Mouse (Mus musculus) midbrain, postnatal 0 days (tissue): Measurements from ENCODE around the gene Tdo2. TPM values are rescaled to one million over a fixed set of nuclear protein-coding genes. Genes with fewer than 3 reads are reported as not detected.

Source experiments
- ATAC-seq: fragments of 200-750 bp; cut with Nextera tagmentation; 2 replicates; pipeline ENCODE4 v1.8.0; 2017; ENCODE audit warnings: moderate number of reproducible peaks, mild to moderate bottlenecking, moderate TSS enrichment, moderate library complexity; ENCODE audit not compliant: low FRiP score
- DNase-seq: peaks from one replicate; pipeline ENCODE4 v3.0.0-alpha.2; 2015; ENCODE audit warnings: low spot score
- H3K27ac ChIP-seq: fragments of 300-500 bp; sonication (generic); 2 replicates; pipeline ENCODE4 v1.5.1; 2014; ENCODE audit warnings: low read depth, mild to moderate bottlenecking, low read length, mixed read lengths
- H3K27me3 ChIP-seq: fragments of 300-500 bp; sonication (generic); 2 replicates; pipeline ENCODE4 v1.6.1; 2014; ENCODE audit warnings: low read length, control low read depth, mixed read lengths; ENCODE audit not compliant: insufficient read depth
- H3K36me3 ChIP-seq: fragments of 300-500 bp; sonication (generic); 2 replicates; pipeline ENCODE4 v1.6.1; 2014; ENCODE audit warnings: low read length, control low read depth, mixed read lengths; ENCODE audit not compliant: insufficient read depth
- H3K4me1 ChIP-seq: fragments of 300-500 bp; sonication (generic); 2 replicates; pipeline ENCODE4 v1.6.1; 2014; ENCODE audit warnings: mild to moderate bottlenecking, control low read depth, antibody characterized with exemption, low read length, mixed read lengths; ENCODE audit not compliant: insufficient read depth
- H3K4me2 ChIP-seq: fragments of 300-500 bp; sonication (generic); 2 replicates; pipeline ENCODE4 v1.6.1; 2014; ENCODE audit warnings: low read depth, mild to moderate bottlenecking, low read length, mixed read lengths; ENCODE audit not compliant: poor library complexity, severe bottlenecking
- H3K4me3 ChIP-seq: fragments of 300-500 bp; sonication (generic); 2 replicates; pipeline ENCODE4 v1.5.1; 2014; ENCODE audit warnings: low read depth, mild to moderate bottlenecking, low read length, moderate library complexity
- H3K9ac ChIP-seq: fragments of 300-500 bp; sonication (generic); replicated peaks from 2 replicates; pipeline ENCODE4 v1.6.1; 2014; ENCODE audit warnings: mild to moderate bottlenecking, low read length, moderate library complexity, mixed read lengths; ENCODE audit not compliant: poor library complexity, severe bottlenecking
- H3K9me3 ChIP-seq: fragments of 300-500 bp; sonication (generic); 2 replicates; pipeline ENCODE4 v1.6.1; 2016; ENCODE audit warnings: low read length, control low read depth
- CTCF ChIP-seq: IDR thresholded peaks from 2 replicates; pipeline ENCODE4 v1.5.1; 2016; ENCODE audit warnings: antibody characterized with exemption, mild to moderate bottlenecking
- WGBS: fragments of 180-500 bp; shearing (Covaris S2); extraction: QIAGEN DNeasy Blood & Tissue Kit; methylation state at CpG from one replicate; pipeline ENCODE4 v1.1.7; 2014; 5-methylcytosine and 5-hydroxymethylcytosine counted together
- polyA plus RNA-seq: library from polyadenylated mRNA; unstranded; fragments of >200 nt; fragmentation: Nextera tagmentation; extraction: Ambion mirVana; gene quantifications from 2 replicates; pipeline ENCODE4 v1.2.1, GENCODE M21; 2015
- total RNA-seq: library from RNA; depleted of rRNA; stranded (reverse); fragments of >200 nt; gene quantifications from 2 replicates; pipeline ENCODE4 v1.2.3, GENCODE M21; 2014

Gene Tdo2
- total and polyA plus RNA-seq, 2 experiments from 2014 or later: 0.19 TPM; not detected in 1

DNA sequence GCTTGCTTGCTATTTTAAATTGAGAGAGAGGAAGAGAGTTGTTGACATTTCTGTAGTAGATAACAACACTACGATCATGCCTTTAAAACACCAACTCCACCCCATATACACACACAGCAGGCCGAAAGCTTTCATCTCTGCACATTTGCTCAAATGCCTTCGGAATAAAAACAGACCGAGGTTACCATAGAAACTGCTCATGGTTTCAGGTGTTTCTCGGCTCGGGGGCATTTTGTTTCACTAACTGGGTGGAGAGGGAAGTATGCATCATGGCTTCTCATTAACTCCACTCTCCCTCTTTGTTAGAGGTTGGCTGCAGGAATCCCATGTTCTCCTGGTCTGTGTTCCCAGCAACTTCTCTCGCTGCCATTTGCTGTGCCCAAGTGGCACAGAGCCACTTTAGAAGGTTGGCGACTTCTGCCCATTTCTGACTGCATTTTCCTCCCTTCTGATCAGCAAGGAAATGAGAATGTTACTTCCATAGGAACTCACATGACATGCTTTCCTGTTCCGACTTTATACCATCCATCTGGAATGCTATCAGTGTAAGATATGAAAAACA lies 49.2 kb downstream of the Tdo2 start:
- Histone ChIP-seq H3K27ac (peak overlapping the region; percentile 55; the same call in 1 of the 2 replicates), H3K4me2 (no peak overlapping the region), H3K27me3 (no peaks in the 10 kb centered on the region), H3K9me3 (no peaks in the 10 kb centered on the region), H3K9ac (no peak overlapping the region), H3K4me1 (peaks cover 8% of the 10 kb centered on the region; the same call in 1 of the 2 replicates), H3K4me3 (no peak overlapping the region), H3K36me3 (no peaks in the 10 kb centered on the region)
- DNase-seq (peak; percentile 31), ATAC-seq (peak; percentile 21; the same call in 1 of the 2 replicates)
- WGBS: 41% methylated on average over 9 of the region's 9 CpGs
- no peak for TF ChIP-seq CTCF

DNA sequence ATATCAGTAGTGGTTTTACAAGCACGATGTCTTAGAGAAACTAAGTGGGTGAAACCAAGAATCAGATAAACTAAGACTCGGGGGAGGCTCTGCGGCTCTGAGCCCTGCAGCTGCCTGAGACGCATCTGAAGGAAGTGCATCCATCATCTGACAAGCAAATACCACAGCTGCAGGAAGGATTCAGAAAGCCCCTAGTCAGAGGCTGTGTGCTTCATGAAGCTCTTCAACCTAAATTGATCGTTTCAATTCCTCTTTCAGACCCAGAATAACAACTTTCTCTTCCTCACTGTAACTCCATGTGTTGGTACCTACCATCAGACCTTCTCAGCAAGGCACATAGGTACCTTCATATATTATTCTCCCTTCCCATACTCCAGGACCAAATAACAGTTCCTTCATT lies 50.1 kb downstream of the Tdo2 start:
- Histone ChIP-seq H3K9ac (no peak overlapping the region), H3K27me3 (no peaks in the 10 kb centered on the region), H3K9me3 (no peaks in the 10 kb centered on the region), H3K4me2 (no peak overlapping the region), H3K27ac (no peak overlapping the region), H3K36me3 (no peaks in the 10 kb centered on the region), H3K4me1 (peaks cover 8% of the 10 kb centered on the region; the same call in 1 of the 2 replicates), H3K4me3 (no peak overlapping the region)
- ATAC-seq (no peak), DNase-seq (no peak)
- 65% methylated on average over 5 of the region's 5 CpGs for WGBS
- TF ChIP-seq CTCF: no peak

DNA sequence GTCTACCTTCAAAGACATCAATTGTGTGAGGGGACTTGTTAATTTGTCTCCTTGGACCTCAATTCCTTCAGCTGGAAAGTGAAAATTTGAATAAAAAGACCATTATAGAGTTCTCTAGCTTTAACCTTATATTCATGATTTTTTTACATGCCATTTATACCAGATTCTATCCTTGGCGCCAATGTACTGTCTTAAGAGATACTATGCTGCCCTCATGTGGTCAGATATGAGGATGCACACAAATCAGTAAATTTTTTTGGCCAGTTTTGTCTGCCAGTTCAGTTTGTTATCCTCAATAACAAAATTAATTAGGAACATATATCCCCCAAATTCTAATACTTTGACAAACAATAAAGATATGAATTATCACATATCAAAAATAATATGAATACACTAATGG lies 51.1 kb downstream of the Tdo2 start:
- 2% methylated on average over 1 of the region's 1 CpGs for WGBS
- ATAC-seq: no peak

DNA sequence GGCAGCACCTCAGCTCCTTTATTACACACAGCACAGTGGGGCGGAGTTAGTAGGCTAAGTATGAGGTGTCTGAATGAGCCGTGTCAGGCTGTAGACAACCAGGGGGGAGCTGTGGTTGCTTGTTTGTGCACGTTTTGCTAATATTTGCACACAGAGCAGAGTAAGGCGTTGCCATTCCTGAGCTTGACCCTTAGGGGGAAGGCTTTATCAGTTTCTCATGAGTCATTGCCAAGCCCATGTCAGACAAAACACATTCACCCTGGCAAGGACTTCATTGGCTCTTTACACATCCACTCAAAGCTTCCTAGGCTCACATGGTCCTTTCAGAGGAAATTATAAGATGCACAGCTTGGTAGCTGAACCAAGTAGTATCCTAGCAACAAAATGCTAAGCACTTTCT lies 53.1 kb downstream of the Tdo2 start:
- DNase-seq (peak; percentile 68), ATAC-seq (peak; percentile 81)
- Histone ChIP-seq H3K9ac (no peak overlapping the region), H3K36me3 (no peaks in the 10 kb centered on the region), H3K9me3 (no peaks in the 10 kb centered on the region), H3K4me3 (no peak overlapping the region), H3K27ac (no peak overlapping the region), H3K4me1 (peaks cover 8% of the 10 kb centered on the region; the same call in 1 of the 2 replicates), H3K4me2 (no peak overlapping the region), H3K27me3 (no peaks in the 10 kb centered on the region)
- peak; percentile 41 for TF ChIP-seq CTCF
- 46% methylated on average over 4 of the region's 4 CpGs for WGBS

More for the DNA sequence above, 51.1 kb downstream of the Tdo2 start:
- H3K27me3 ChIP-seq: no peaks in the 10 kb centered on the region
- H3K4me1 ChIP-seq: peaks cover 8% of the 10 kb centered on the region; the same call in 1 of the 2 replicates
- H3K4me3 ChIP-seq: no peak overlapping the region
- DNase-seq: peak; percentile 90
- no peaks in the 10 kb centered on the region for H3K9me3 ChIP-seq
- H3K27ac ChIP-seq: no peak overlapping the region
- H3K9ac ChIP-seq: no peak overlapping the region
- H3K36me3 ChIP-seq: no peaks in the 10 kb centered on the region
- peak; percentile 91 for TF ChIP-seq CTCF
- no peak overlapping the region for H3K4me2 ChIP-seq

DNA sequence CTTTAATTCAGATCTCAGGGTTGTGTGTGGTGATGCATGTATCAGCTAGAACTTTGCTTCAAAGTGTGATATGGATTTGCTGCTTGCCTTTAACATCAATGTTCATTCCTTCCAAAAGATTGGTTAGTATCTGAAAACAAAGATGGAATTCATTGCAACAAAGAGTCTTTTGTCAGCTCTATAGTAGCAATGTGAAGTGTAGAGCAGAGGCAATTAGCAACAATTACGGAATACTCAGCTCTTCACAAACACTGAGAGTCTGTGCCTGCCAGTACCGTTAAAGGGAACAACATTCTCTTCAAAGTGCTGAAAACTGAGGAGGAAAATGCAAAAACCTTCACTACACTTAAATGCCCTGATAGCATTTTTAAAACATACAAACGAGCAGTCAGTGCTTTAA lies 56.3 kb downstream of the Tdo2 start:
- ATAC-seq (no peak), DNase-seq (no peak)
- Histone ChIP-seq H3K9ac (no peak overlapping the region), H3K4me2 (no peak overlapping the region), H3K9me3 (no peaks in the 10 kb centered on the region), H3K4me1 (peaks cover 8% of the 10 kb centered on the region; the same call in 1 of the 2 replicates), H3K4me3 (no peak overlapping the region), H3K36me3 (no peaks in the 10 kb centered on the region), H3K27ac (no peak overlapping the region), H3K27me3 (no peaks in the 10 kb centered on the region)
- 68% methylated on average over 3 of the region's 3 CpGs for WGBS
- no peak for TF ChIP-seq CTCF

DNA sequence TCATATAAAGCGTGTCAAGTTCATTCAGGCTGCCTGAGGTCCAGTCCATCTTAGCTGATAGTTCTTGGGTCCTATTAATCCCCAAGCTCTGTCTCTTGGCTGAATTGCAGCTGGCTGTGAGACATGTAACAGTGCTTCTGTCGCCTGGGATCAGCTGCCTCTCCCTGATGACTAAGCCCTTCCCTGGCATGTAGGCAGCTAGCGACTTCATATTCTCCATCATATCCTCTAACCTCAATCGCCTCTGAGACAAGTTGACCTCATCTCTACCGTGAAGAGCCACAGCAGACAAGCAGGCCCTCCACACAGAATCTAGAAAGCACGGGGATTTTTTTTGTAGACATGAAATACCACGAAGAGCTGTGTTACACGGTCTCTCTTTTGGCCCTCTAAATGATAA lies 57.8 kb downstream of the Tdo2 start:
- TF ChIP-seq CTCF: no peak
- ATAC-seq (no peak), DNase-seq (no peak)
- Histone ChIP-seq H3K27ac (no peak overlapping the region), H3K9me3 (no peaks in the 10 kb centered on the region), H3K27me3 (no peaks in the 10 kb centered on the region), H3K36me3 (no peaks in the 10 kb centered on the region), H3K4me1 (0 out of 2 replicates have a peak, but pooled peaks cover 5% of the 10 kb centered on the region), H3K4me2 (no peak overlapping the region), H3K9ac (no peak overlapping the region), H3K4me3 (no peak overlapping the region)
- WGBS: 83% methylated on average over 8 of the region's 8 CpGs
